Mouse (Mus musculus) liver, embryonic 13.5 days (tissue): Measurements from ENCODE around the gene Tas2r102. TPM values are rescaled to one million over a fixed set of nuclear protein-coding genes. Genes with fewer than 3 reads are reported as not detected.

ENCODE experiments used
- ATAC-seq: fragments of 200-750 bp; cut with Nextera tagmentation; 2 replicates; pipeline ENCODE4 v1.8.0; 2017; ENCODE audit warnings: low read depth, mild to moderate bottlenecking, moderate number of reproducible peaks, moderate library complexity
- DNase-seq: peaks from one replicate; pipeline ENCODE4 v3.0.0; 2022
- H3K27ac ChIP-seq: fragments of 300-500 bp; sonication (generic); 2 replicates; pipeline ENCODE4 v1.5.1; 2015; ENCODE audit warnings: moderate library complexity, mild to moderate bottlenecking, inconsistent platforms
- H3K27me3 ChIP-seq: fragments of 300-500 bp; sonication (generic); 2 replicates; pipeline ENCODE4 v1.6.1; 2015; ENCODE audit warnings: mild to moderate bottlenecking, inconsistent platforms
- H3K36me3 ChIP-seq: fragments of 300-500 bp; sonication (generic); 2 replicates; pipeline ENCODE4 v1.6.1; 2015; ENCODE audit warnings: mild to moderate bottlenecking, inconsistent platforms
- H3K4me1 ChIP-seq: fragments of 300-500 bp; sonication (generic); replicated peaks from 2 replicates; pipeline ENCODE4 v1.6.1; 2015; ENCODE audit warnings: inconsistent platforms
- H3K4me2 ChIP-seq: fragments of 300-500 bp; sonication (generic); 2 replicates; pipeline ENCODE4 v1.6.1; 2015; ENCODE audit warnings: inconsistent platforms, mild to moderate bottlenecking, moderate library complexity
- H3K4me3 ChIP-seq: fragments of 300-500 bp; sonication (generic); replicated peaks from 2 replicates; pipeline ENCODE4 v1.5.1; 2015; ENCODE audit warnings: mild to moderate bottlenecking, inconsistent platforms
- H3K9ac ChIP-seq: fragments of 300-500 bp; sonication (generic); 2 replicates; pipeline ENCODE4 v1.6.1; 2015; ENCODE audit warnings: mild to moderate bottlenecking, inconsistent platforms
- H3K9me3 ChIP-seq: fragments of 300-500 bp; sonication (generic); replicated peaks from 2 replicates; pipeline ENCODE4 v1.6.1; 2016; ENCODE audit warnings: inconsistent platforms
- WGBS: fragments of 180-500 bp; shearing (Covaris S2); methylation state at CpG from one replicate; pipeline ENCODE4 v1.1.7; 2015; ENCODE audit not compliant: insufficient replicate concordance; 5-methylcytosine and 5-hydroxymethylcytosine counted together
- polyA plus RNA-seq: library from polyadenylated mRNA; unstranded; fragments of >200 nt; fragmentation: Nextera tagmentation; extraction: Ambion mirVana; gene quantifications from 2 replicates; pipeline ENCODE4 v1.2.1, GENCODE M21; 2015

The Tas2r102 gene
- polyA plus RNA-seq, result not detected in 2 replicates

DNA sequence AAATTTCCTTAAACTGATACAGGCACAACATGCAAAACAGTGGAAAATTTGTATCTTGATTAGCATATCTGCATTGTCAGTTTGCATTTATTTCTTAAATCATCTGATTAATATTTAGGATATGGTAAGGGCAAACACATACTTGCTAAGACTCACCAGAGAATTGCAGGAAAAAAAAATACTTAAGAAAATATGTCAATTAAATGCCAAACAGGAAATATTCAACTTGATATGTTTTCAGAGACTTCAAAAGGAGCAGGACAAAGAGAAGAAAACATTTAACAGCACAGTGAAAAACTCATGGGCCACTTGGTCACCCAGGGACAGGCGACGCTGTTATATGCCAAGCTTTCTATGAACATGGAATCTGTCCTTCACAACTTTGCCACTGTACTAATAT, at the start of gene Tas2r102:
Tas2r102 (plus strand) TSS at position 301 of the 400 bp plus-strand sequence.
- Histone ChIP-seq H3K27ac (no peak within 1 kb of the TSS), H3K9me3 (no peaks in the 10 kb centered on the region), H3K4me2 (no peak within 1 kb of the TSS), H3K27me3 (no peaks in the 10 kb centered on the region), H3K4me3 (no peak within 1 kb of the TSS), H3K4me1 (no peaks in the 10 kb centered on the region), H3K9ac (no peak within 1 kb of the TSS), H3K36me3 (no peaks in the 10 kb centered on the region)
- ATAC-seq (no peak), DNase-seq (no peak)
- WGBS, result 73% methylated on average over 2 of the region's 2 CpGs

- H3K9me3 ChIP-seq, result no peaks in the 10 kb centered on the region
- H3K27ac ChIP-seq, result no peak within 1 kb of the TSS
- no peak within 1 kb of the TSS for H3K4me3 ChIP-seq
- no peak for DNase-seq
- no peak within 1 kb of the TSS for H3K4me2 ChIP-seq
- ATAC-seq, result no peak
- H3K36me3 ChIP-seq, result no peaks in the 10 kb centered on the region
- 48% methylated on average over 2 of the region's 2 CpGs for WGBS
- no peak within 1 kb of the TSS for H3K9ac ChIP-seq
- no peaks in the 10 kb centered on the region for H3K4me1 ChIP-seq
- H3K27me3 ChIP-seq, result no peaks in the 10 kb centered on the region
Measured at GRCm38 (mm10) chr6:132737935-132738334, 24.0 kb upstream of the Tas2r102 start, which contains the start of gene Tas2r115. TSS of gene Tas2r115 (minus strand) at chr6:132738035.

GRCm38 (mm10) chr6:132750206-132750605, 11.7 kb upstream of the Tas2r102 start:
- Histone ChIP-seq H3K4me1 (no peaks in the 10 kb centered on the region), H3K4me3 (no peak overlapping the region), H3K36me3 (no peaks in the 10 kb centered on the region), H3K4me2 (no peak overlapping the region), H3K27ac (no peak overlapping the region), H3K9ac (no peak overlapping the region), H3K9me3 (no peaks in the 10 kb centered on the region), H3K27me3 (no peaks in the 10 kb centered on the region)
- ATAC-seq (no peak), DNase-seq (no peak)
- 66% methylated on average over 2 of the region's 2 CpGs for WGBS

GRCm38 (mm10) chr6:132754430-132754829, 7.5 kb upstream of the Tas2r102 start, which contains the start of gene Tas2r124:
TSS of gene Tas2r124 (plus strand) at chr6:132754730.
- DNase-seq (no peak), ATAC-seq (no peak)
- no peak within 1 kb of the TSS for H3K9ac ChIP-seq
- H3K27ac ChIP-seq, result no peak within 1 kb of the TSS
- H3K4me2 ChIP-seq, result no peak within 1 kb of the TSS
- no peaks in the 10 kb centered on the region for H3K9me3 ChIP-seq
- 55% methylated on average over 1 of the region's 1 CpGs for WGBS
- H3K4me1 ChIP-seq, result no peaks in the 10 kb centered on the region
- no peak within 1 kb of the TSS for H3K4me3 ChIP-seq
- no peaks in the 10 kb centered on the region for H3K36me3 ChIP-seq
- no peaks in the 10 kb centered on the region for H3K27me3 ChIP-seq

- H3K27me3 ChIP-seq, result no peaks in the 10 kb centered on the region
Measured at GRCm38 (mm10) chr6:132778062-132778461, 16.1 kb downstream of the Tas2r102 start, which contains the start of gene Tas2r136. TSS of gene Tas2r136 (minus strand) at chr6:132778162.

GRCm38 (mm10) chr6:132795393-132795792, 33.5 kb downstream of the Tas2r102 start:
- Histone ChIP-seq H3K9me3 (no peaks in the 10 kb centered on the region), H3K4me2 (no peak overlapping the region), H3K27ac (no peak overlapping the region), H3K27me3 (no peaks in the 10 kb centered on the region), H3K36me3 (no peaks in the 10 kb centered on the region), H3K4me1 (no peaks in the 10 kb centered on the region), H3K4me3 (no peak overlapping the region), H3K9ac (no peak overlapping the region)
- ATAC-seq, result no peak
- 36% methylated on average over 1 of the region's 1 CpGs for WGBS
- DNase-seq, result no peak

More at GRCm38 (mm10) chr6:132778062-132778461, 16.1 kb downstream of the Tas2r102 start, which contains the start of gene Tas2r136:
- no peaks in the 10 kb centered on the region for H3K9me3 ChIP-seq
- no peak within 1 kb of the TSS for H3K4me2 ChIP-seq
- no peak within 1 kb of the TSS for H3K9ac ChIP-seq
- H3K27ac ChIP-seq, result no peak within 1 kb of the TSS
- no peak within 1 kb of the TSS for H3K4me3 ChIP-seq
- no peak for ATAC-seq
- no peaks in the 10 kb centered on the region for H3K36me3 ChIP-seq
- no peaks in the 10 kb centered on the region for H3K4me1 ChIP-seq
- DNase-seq, result no peak

DNA sequence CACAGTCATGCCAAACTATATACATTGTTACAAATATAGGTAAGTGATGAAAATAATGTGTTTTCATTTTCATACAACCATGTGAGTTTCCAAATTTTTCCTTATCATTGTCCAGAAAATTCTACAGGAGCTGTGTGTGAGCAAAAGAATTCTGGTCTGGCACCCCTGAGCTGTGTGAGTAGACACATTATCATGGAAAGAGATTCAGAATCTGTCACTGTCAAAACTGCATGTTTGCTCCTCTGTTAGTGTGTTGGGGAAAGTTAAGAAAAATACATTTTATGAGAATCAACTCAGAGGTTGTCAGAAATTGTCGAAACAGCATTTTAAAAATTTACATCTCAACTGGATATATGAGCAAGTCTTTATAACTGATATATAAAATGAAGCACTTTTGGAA, 40.6 kb downstream of the Tas2r102 start, which contains the start of gene Tas2r117:
Tas2r117 (plus strand) TSS at position 301 of the 400 bp plus-strand sequence.
- H3K4me2 ChIP-seq, result no peak within 1 kb of the TSS
- ATAC-seq (no peak), DNase-seq (no peak)
- H3K9me3 ChIP-seq, result no peaks in the 10 kb centered on the region
- H3K9ac ChIP-seq, result no peak within 1 kb of the TSS
- H3K27ac ChIP-seq, result no peak within 1 kb of the TSS
- no peaks in the 10 kb centered on the region for H3K27me3 ChIP-seq
- H3K4me3 ChIP-seq, result no peak within 1 kb of the TSS
- no peaks in the 10 kb centered on the region for H3K4me1 ChIP-seq
- no peaks in the 10 kb centered on the region for H3K36me3 ChIP-seq
- WGBS, result 63% methylated on average over 1 of the region's 1 CpGs

Other genes with a start within 250 kb of the Tas2r102 start
- not detected in 2 replicates for gene Prh1, start 192.3 kb upstream of the Tas2r102 start, polyA plus RNA-seq
- not detected in 2 replicates for gene Prp2, start 166.2 kb upstream of the Tas2r102 start, polyA plus RNA-seq
- not detected in 2 replicates for gene A630073D07Rik, start 110.6 kb upstream of the Tas2r102 start, polyA plus RNA-seq
- not detected in 2 replicates for gene Tas2r120, start 105.2 kb upstream of the Tas2r102 start, polyA plus RNA-seq
- not detected in 2 replicates for gene Tas2r121, start 61.1 kb upstream of the Tas2r102 start, polyA plus RNA-seq
- gene Tas2r122, start 50.2 kb upstream of the Tas2r102 start, polyA plus RNA-seq, result not detected in 2 replicates
- not detected in 2 replicates for gene Tas2r115, start 24.1 kb upstream of the Tas2r102 start, polyA plus RNA-seq
- not detected in 2 replicates for gene Tas2r124, start 7.4 kb upstream of the Tas2r102 start, polyA plus RNA-seq
- gene Tas2r136, start 16.0 kb downstream of the Tas2r102 start, polyA plus RNA-seq, result not detected in 2 replicates
- gene Tas2r117, start 40.7 kb downstream of the Tas2r102 start, polyA plus RNA-seq, result not detected in 2 replicates
- not detected in 2 replicates for gene Tas2r123, start 85.0 kb downstream of the Tas2r102 start, polyA plus RNA-seq
- not detected in 2 replicates for gene Tas2r116, start 93.3 kb downstream of the Tas2r102 start, polyA plus RNA-seq
- gene Tas2r110, start 105.9 kb downstream of the Tas2r102 start, polyA plus RNA-seq, result not detected in 2 replicates
- not detected in 2 replicates for gene Tas2r113, start 130.9 kb downstream of the Tas2r102 start, polyA plus RNA-seq
- not detected in 2 replicates for gene Tas2r125, start 147.5 kb downstream of the Tas2r102 start, polyA plus RNA-seq
- not detected in 2 replicates for gene Tas2r129, start 189.0 kb downstream of the Tas2r102 start, polyA plus RNA-seq
- gene Tas2r131, start 195.8 kb downstream of the Tas2r102 start, polyA plus RNA-seq, result not detected in 2 replicates
- not detected in 2 replicates for gene Tas2r109, start 218.8 kb downstream of the Tas2r102 start, polyA plus RNA-seq